Mouse (Mus musculus): ENCODE measurements around the gene Clasp1. TPM values are rescaled to one million over a fixed set of nuclear protein-coding genes. Genes with fewer than 3 reads are reported as not detected.

Clasp1 gene
- polyA plus RNA-seq, 1 experiment: 14.8 TPM

- H3K27ac ChIP-seq (ENCODE audit: insufficient read depth, low read length): no peak overlapping the region
- TF ChIP-seq POLR2A (IDR thresholded peaks at IDR 0.05; ENCODE audit: low read depth, low read length): no peak
- no peak for TF ChIP-seq CTCF (IDR thresholded peaks at IDR 0.05; ENCODE audit: extremely low read depth, insufficient read depth, insufficient read length, insufficient replicate concordance)
- peaks cover 5% of the 10 kb centered on the region for H3K4me1 ChIP-seq (ENCODE audit: control insufficient read depth, insufficient read depth, insufficient read length)
- no peak for DNase-seq (ENCODE audit: low read depth in 1 of 2, low spot score in 2 of 2)
- WGBS: 79% methylated on average over 3 of the region's 3 CpGs
- no peaks in the 10 kb centered on the region for H3K36me3 ChIP-seq (ENCODE audit: control insufficient read depth, insufficient read depth, low read length)
- H3K4me3 ChIP-seq (ENCODE audit: extremely low read depth, insufficient read depth, insufficient read length): no peak overlapping the region
- peaks cover 4% of the 10 kb centered on the region; the same call in 1 of the 2 replicates for H3K27me3 ChIP-seq (ENCODE audit: control insufficient read depth, insufficient read depth, low read length)
Measured at GRCm38 (mm10) chr1:118622857-118623256, 234.0 kb downstream of the Clasp1 start.

GRCm38 (mm10) chr1:118625461-118625860 lies 236.6 kb downstream of the Clasp1 start:
- Histone ChIP-seq H3K4me1 (ENCODE audit: control insufficient read depth, insufficient read depth, insufficient read length) (peaks cover 5% of the 10 kb centered on the region), H3K4me3 (ENCODE audit: extremely low read depth, insufficient read depth, insufficient read length) (no peak overlapping the region), H3K27me3 (ENCODE audit: control insufficient read depth, insufficient read depth, low read length) (peaks cover 8% of the 10 kb centered on the region), H3K27ac (ENCODE audit: insufficient read depth, low read length) (no peak overlapping the region), H3K36me3 (ENCODE audit: control insufficient read depth, insufficient read depth, low read length) (no peaks in the 10 kb centered on the region)
- TF ChIP-seq POLR2A (IDR thresholded peaks at IDR 0.05; ENCODE audit: low read depth, low read length) (no peak), CTCF (IDR thresholded peaks at IDR 0.05; ENCODE audit: extremely low read depth, insufficient read depth, insufficient read length, insufficient replicate concordance) (no peak)
- DNase-seq (ENCODE audit: low read depth in 1 of 2, low spot score in 2 of 2): no peak
- 84% methylated on average over 6 of the region's 6 CpGs for WGBS

GRCm38 (mm10) chr1:118625921-118626320 lies 237.1 kb downstream of the Clasp1 start:
- no peak for DNase-seq (ENCODE audit: low read depth in 1 of 2, low spot score in 2 of 2)
- WGBS: 67% methylated on average over 2 of the region's 2 CpGs
- peaks cover 5% of the 10 kb centered on the region for H3K4me1 ChIP-seq (ENCODE audit: control insufficient read depth, insufficient read depth, insufficient read length)
- H3K36me3 ChIP-seq (ENCODE audit: control insufficient read depth, insufficient read depth, low read length): no peaks in the 10 kb centered on the region
- H3K4me3 ChIP-seq (ENCODE audit: extremely low read depth, insufficient read depth, insufficient read length): no peak overlapping the region
- H3K27me3 ChIP-seq (ENCODE audit: control insufficient read depth, insufficient read depth, low read length): peaks cover 8% of the 10 kb centered on the region
- H3K27ac ChIP-seq (ENCODE audit: insufficient read depth, low read length): no peak overlapping the region
- TF ChIP-seq POLR2A (IDR thresholded peaks at IDR 0.05; ENCODE audit: low read depth, low read length) (no peak), CTCF (IDR thresholded peaks at IDR 0.05; ENCODE audit: extremely low read depth, insufficient read depth, insufficient read length, insufficient replicate concordance) (no peak)

- no peak for DNase-seq (ENCODE audit: low read depth in 1 of 2, low spot score in 2 of 2)
- TF ChIP-seq CTCF (IDR thresholded peaks at IDR 0.05; ENCODE audit: extremely low read depth, insufficient read depth, insufficient read length, insufficient replicate concordance): no peak
- TF ChIP-seq POLR2A (IDR thresholded peaks at IDR 0.05; ENCODE audit: low read depth, low read length): no peak
- 95% methylated on average over 2 of the region's 2 CpGs for WGBS
- no peaks in the 10 kb centered on the region for H3K36me3 ChIP-seq (ENCODE audit: control insufficient read depth, insufficient read depth, low read length)
- peaks cover 8% of the 10 kb centered on the region for H3K27me3 ChIP-seq (ENCODE audit: control insufficient read depth, insufficient read depth, low read length)
- no peak overlapping the region for H3K27ac ChIP-seq (ENCODE audit: insufficient read depth, low read length)
- no peak overlapping the region for H3K4me3 ChIP-seq (ENCODE audit: extremely low read depth, insufficient read depth, insufficient read length)
- peaks cover 5% of the 10 kb centered on the region for H3K4me1 ChIP-seq (ENCODE audit: control insufficient read depth, insufficient read depth, insufficient read length)
Measured at GRCm38 (mm10) chr1:118626452-118626851, 237.6 kb downstream of the Clasp1 start.

GRCm38 (mm10) chr1:118627781-118628464 lies 239.1 kb downstream of the Clasp1 start, which contains the start of gene Tfcp2l1:
TSS of gene Tfcp2l1 (plus strand) at chr1:118627945.
- Histone ChIP-seq H3K4me3 (ENCODE audit: extremely low read depth, insufficient read depth, insufficient read length) (peak within 1 kb of the TSS; percentile 17; the same call in 1 of the 2 replicates), H3K27ac (ENCODE audit: insufficient read depth, low read length) (no peak within 1 kb of the TSS), H3K36me3 (ENCODE audit: control insufficient read depth, insufficient read depth, low read length) (no peaks in the 10 kb centered on the region), H3K4me1 (ENCODE audit: control insufficient read depth, insufficient read depth, insufficient read length) (peaks cover 5% of the 10 kb centered on the region), H3K27me3 (ENCODE audit: control insufficient read depth, insufficient read depth, low read length) (peaks cover 8% of the 10 kb centered on the region)
- peak in 1 of 2 experiments; percentile 40 for DNase-seq (ENCODE audit: low read depth in 1 of 2, low spot score in 2 of 2)
- WGBS: 3% methylated on average over 48 of the region's 48 CpGs
- TF ChIP-seq CTCF (IDR thresholded peaks at IDR 0.05; ENCODE audit: extremely low read depth, insufficient read depth, insufficient read length, insufficient replicate concordance) (no peak), POLR2A (IDR thresholded peaks at IDR 0.05; ENCODE audit: low read depth, low read length) (no peak)

- H3K36me3 ChIP-seq (ENCODE audit: control insufficient read depth, insufficient read depth, low read length): no peaks in the 10 kb centered on the region
- no peak overlapping the region for H3K4me3 ChIP-seq (ENCODE audit: extremely low read depth, insufficient read depth, insufficient read length)
- DNase-seq (ENCODE audit: low read depth in 1 of 2, low spot score in 2 of 2): no peak
- TF ChIP-seq CTCF (IDR thresholded peaks at IDR 0.05; ENCODE audit: extremely low read depth, insufficient read depth, insufficient read length, insufficient replicate concordance) (no peak), POLR2A (IDR thresholded peaks at IDR 0.05; ENCODE audit: low read depth, low read length) (no peak)
- WGBS: 45% methylated on average over 4 of the region's 4 CpGs
- no peaks in the 10 kb centered on the region; the same call in 1 of the 2 replicates for H3K4me1 ChIP-seq (ENCODE audit: control insufficient read depth, insufficient read depth, insufficient read length)
- no peaks in the 10 kb centered on the region; the same call in 1 of the 2 replicates for H3K27me3 ChIP-seq (ENCODE audit: control insufficient read depth, insufficient read depth, low read length)
- H3K27ac ChIP-seq (ENCODE audit: insufficient read depth, low read length): no peak overlapping the region
Measured at GRCm38 (mm10) chr1:118633415-118633980, 244.6 kb downstream of the Clasp1 start.

Data from spleen, adult 2 months (tissue).